Mouse (Mus musculus): Measurements from ENCODE around the gene Ccdc78. TPM values are rescaled to one million over a fixed set of nuclear protein-coding genes. Genes with fewer than 3 reads are reported as not detected.
A peak's percentile ranks its signal among the peaks of the same experiment; 100 is the strongest.

The Ccdc78 gene
- polyA plus RNA-seq, 1 experiment from 2014 or later: 0.04 TPM

DNA sequence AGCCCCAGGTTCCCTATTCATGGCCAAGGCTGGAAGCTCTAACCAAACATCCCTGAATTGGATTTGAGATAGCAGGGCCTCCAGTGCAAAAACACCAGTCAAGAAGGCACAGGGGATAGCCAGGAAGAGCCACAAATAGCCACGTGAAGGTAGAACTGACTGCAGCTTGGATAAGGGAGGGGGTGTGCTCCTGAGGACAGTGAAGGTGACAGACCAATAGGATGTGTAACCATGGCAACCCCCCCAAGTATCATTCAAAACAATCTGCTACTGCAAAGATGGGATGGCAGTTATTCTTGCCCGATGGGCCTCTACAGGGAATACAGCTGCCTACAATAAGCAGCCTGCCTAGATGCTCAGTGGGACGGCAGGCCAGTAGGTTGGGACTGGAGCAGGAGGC is 51.2 kb downstream of the Ccdc78 start:
- Histone ChIP-seq H3K4me1 (ENCODE audit: control insufficient read depth, low read depth, low read length) (peaks cover 44% of the 10 kb centered on the region), H3K9me3 (replicated peaks; ENCODE audit: control insufficient read depth, low read length) (no peaks in the 10 kb centered on the region), H3K27me3 (ENCODE audit: control insufficient read depth, insufficient read depth, low read depth, low read length) (no peaks in the 10 kb centered on the region), H3K9ac (ENCODE audit: low read depth, low read length) (no peak overlapping the region), H3K27ac (ENCODE audit: low read length) (0 out of 2 replicates have a peak overlapping the region, but pooled peaks have one; percentile 9), H3K4me3 (ENCODE audit: low read depth, low read length) (no peak overlapping the region), H3K4me2 (ENCODE audit: low read depth, low read length) (no peak overlapping the region), H3K36me3 (ENCODE audit: control insufficient read depth, insufficient read depth) (peaks cover 37% of the 10 kb centered on the region)
- WGBS (ENCODE audit: insufficient replicate concordance): 57% methylated on average over 3 of the region's 3 CpGs
- no peak for ATAC-seq (ENCODE audit: low read depth)

DNA sequence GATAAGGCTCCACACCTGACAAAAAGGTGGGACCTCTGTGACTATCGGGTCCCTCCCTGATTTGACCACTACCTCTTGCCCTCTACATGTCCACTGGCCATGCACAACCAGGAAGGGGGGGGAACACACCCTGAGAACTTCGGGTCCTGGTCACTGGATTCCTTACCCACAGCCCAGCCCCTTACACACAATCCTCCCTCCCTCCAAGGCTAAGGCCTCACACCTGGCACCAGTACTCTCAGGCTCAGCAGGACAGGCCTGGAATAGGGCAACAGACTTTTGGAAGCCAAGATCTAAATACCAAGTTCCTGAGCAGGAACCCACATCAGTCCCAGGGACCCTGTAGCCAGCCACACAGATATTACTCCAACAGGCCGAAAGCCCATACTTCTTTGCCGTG is 52.5 kb downstream of the Ccdc78 start:
- peaks cover 49% of the 10 kb centered on the region for H3K4me1 ChIP-seq (ENCODE audit: control insufficient read depth, low read depth, low read length)
- H3K27ac ChIP-seq (ENCODE audit: low read length): peak overlapping the region; percentile 76
- H3K9me3 ChIP-seq (replicated peaks; ENCODE audit: control insufficient read depth, low read length): no peaks in the 10 kb centered on the region
- no peaks in the 10 kb centered on the region for H3K27me3 ChIP-seq (ENCODE audit: control insufficient read depth, insufficient read depth, low read depth, low read length)
- H3K9ac ChIP-seq (ENCODE audit: low read depth, low read length): no peak overlapping the region
- no peak overlapping the region for H3K4me3 ChIP-seq (ENCODE audit: low read depth, low read length)
- peaks cover 37% of the 10 kb centered on the region for H3K36me3 ChIP-seq (ENCODE audit: control insufficient read depth, insufficient read depth)
- ATAC-seq (ENCODE audit: low read depth): no peak
- no peak overlapping the region for H3K4me2 ChIP-seq (ENCODE audit: low read depth, low read length)
- WGBS (ENCODE audit: insufficient replicate concordance): 82% methylated on average over 4 of the region's 4 CpGs

DNA sequence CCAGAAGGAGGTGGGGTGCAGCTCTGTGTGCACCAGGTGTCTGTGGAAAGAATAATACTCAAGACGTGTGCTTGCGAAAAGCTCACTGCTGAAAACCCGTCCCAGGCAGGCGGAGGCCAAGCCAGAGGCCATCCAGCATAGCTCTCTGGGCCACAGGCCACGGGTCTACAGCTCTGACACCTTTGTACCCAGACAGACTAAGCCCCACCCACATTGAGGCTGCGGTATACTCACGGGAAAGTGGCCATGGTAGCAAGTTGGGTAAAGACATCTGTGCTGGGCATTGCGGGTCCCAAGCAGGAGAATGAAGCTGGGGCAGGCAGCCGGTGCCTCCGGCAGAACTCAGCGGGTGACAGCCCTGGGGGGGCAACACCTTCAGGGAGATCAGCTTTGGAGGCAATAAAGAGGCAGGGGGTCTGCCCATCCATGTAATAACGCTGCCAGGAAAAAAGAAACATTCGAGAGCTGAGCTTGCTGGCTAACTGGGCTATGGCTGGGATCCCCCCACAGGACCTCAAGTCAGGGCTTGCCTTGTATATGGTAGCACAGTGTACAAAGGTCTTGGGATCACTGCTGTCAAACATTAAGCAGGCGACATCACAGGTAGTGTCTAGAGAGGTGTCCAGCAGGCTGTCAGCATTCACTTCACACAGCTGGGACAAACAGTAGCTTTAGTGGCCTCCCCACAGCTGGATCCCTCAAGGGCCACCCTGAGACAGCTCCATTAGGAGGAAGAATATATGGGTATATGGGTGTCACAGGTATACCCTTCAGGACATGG is 53.3 kb downstream of the Ccdc78 start:
- no peak overlapping the region for H3K4me2 ChIP-seq (ENCODE audit: low read depth, low read length)
- H3K9me3 ChIP-seq (replicated peaks; ENCODE audit: control insufficient read depth, low read length): no peaks in the 10 kb centered on the region
- H3K4me3 ChIP-seq (ENCODE audit: low read depth, low read length): no peak overlapping the region
- H3K27ac ChIP-seq (ENCODE audit: low read length): peak overlapping the region; percentile 76
- no peaks in the 10 kb centered on the region for H3K27me3 ChIP-seq (ENCODE audit: control insufficient read depth, insufficient read depth, low read depth, low read length)
- peak; percentile 44 for ATAC-seq (ENCODE audit: low read depth)
- H3K36me3 ChIP-seq (ENCODE audit: control insufficient read depth, insufficient read depth): peaks cover 37% of the 10 kb centered on the region
- H3K4me1 ChIP-seq (ENCODE audit: control insufficient read depth, low read depth, low read length): peaks cover 43% of the 10 kb centered on the region
- WGBS (ENCODE audit: insufficient replicate concordance): 78% methylated on average over 14 of the region's 14 CpGs
- H3K9ac ChIP-seq (ENCODE audit: low read depth, low read length): 0 out of 2 replicates have a peak overlapping the region, but pooled peaks have one; percentile 3

Small RNAs within 50 kb of the gene (microRNA-seq; reads per million reads assigned to microRNA genes)
- gene Gm25083 (not detected), gene Mir3082 (not detected), gene Mir6966 (0.74 reads per million)

Other genes starting within 250 kb of the Ccdc78 start
- 0.14 and 0.34 TPM in 2 replicates for gene Sox8, start 215.9 kb upstream of the Ccdc78 start, polyA plus RNA-seq (2015; fragmentation: Nextera tagmentation; extraction: Ambion mirVana)
- 11.4 and 13.4 TPM in 2 replicates for gene Lmf1, start 207.5 kb upstream of the Ccdc78 start, polyA plus RNA-seq (2015; fragmentation: Nextera tagmentation; extraction: Ambion mirVana)
- not detected in 2 replicates for gene Gng13, start 69.4 kb upstream of the Ccdc78 start, polyA plus RNA-seq (2015; fragmentation: Nextera tagmentation; extraction: Ambion mirVana)
- 16.3 and 18.0 TPM in 2 replicates for gene Chtf18, start 59.2 kb upstream of the Ccdc78 start, polyA plus RNA-seq (2015; fragmentation: Nextera tagmentation; extraction: Ambion mirVana)
- gene Rpusd1, start 58.9 kb upstream of the Ccdc78 start, polyA plus RNA-seq (2015; fragmentation: Nextera tagmentation; extraction: Ambion mirVana): 5.2 TPM in 2 replicates
- not detected in 2 replicates for gene Mslnl, start 50.5 kb upstream of the Ccdc78 start, polyA plus RNA-seq (2015; fragmentation: Nextera tagmentation; extraction: Ambion mirVana)
- gene Msln, start 32.2 kb upstream of the Ccdc78 start, polyA plus RNA-seq (2015; fragmentation: Nextera tagmentation; extraction: Ambion mirVana): 2.8 and 3.4 TPM in 2 replicates
- gene Narfl, start 12.8 kb upstream of the Ccdc78 start, polyA plus RNA-seq (2015; fragmentation: Nextera tagmentation; extraction: Ambion mirVana): 12.1 and 13.8 TPM in 2 replicates
- gene Haghl, start 907 bp upstream of the Ccdc78 start, polyA plus RNA-seq (2015; fragmentation: Nextera tagmentation; extraction: Ambion mirVana): 6.9 and 7.0 TPM in 2 replicates
- gene Fam173a, start 6.3 kb downstream of the Ccdc78 start, polyA plus RNA-seq (2015; fragmentation: Nextera tagmentation; extraction: Ambion mirVana): 54.1 and 57.1 TPM in 2 replicates
- gene AC134908.4, start 9.1 kb downstream of the Ccdc78 start, polyA plus RNA-seq (2015; fragmentation: Nextera tagmentation; extraction: Ambion mirVana): not detected in 2 replicates
- 11.8 and 12.1 TPM in 2 replicates for gene Metrn, start 10.6 kb downstream of the Ccdc78 start, polyA plus RNA-seq (2015; fragmentation: Nextera tagmentation; extraction: Ambion mirVana)
- 0.09 and 0.17 TPM in 2 replicates for gene Fbxl16, start 22.5 kb downstream of the Ccdc78 start, polyA plus RNA-seq (2015; fragmentation: Nextera tagmentation; extraction: Ambion mirVana)
- gene Wdr24, start 37.0 kb downstream of the Ccdc78 start, polyA plus RNA-seq (2015; fragmentation: Nextera tagmentation; extraction: Ambion mirVana): 10.8 and 11.6 TPM in 2 replicates
- gene Jmjd8, start 42.3 kb downstream of the Ccdc78 start, polyA plus RNA-seq (2015; fragmentation: Nextera tagmentation; extraction: Ambion mirVana): 20.7 and 23.5 TPM in 2 replicates
- 106 and 112 TPM in 2 replicates for gene Stub1, start 46.8 kb downstream of the Ccdc78 start, polyA plus RNA-seq (2015; fragmentation: Nextera tagmentation; extraction: Ambion mirVana)
- 0.30 and 0.45 TPM in 2 replicates for gene Rhbdl1, start 50.7 kb downstream of the Ccdc78 start, polyA plus RNA-seq (2015; fragmentation: Nextera tagmentation; extraction: Ambion mirVana)
- 0.64 and 0.65 TPM in 2 replicates for gene Gm20683, start 55.2 kb downstream of the Ccdc78 start, polyA plus RNA-seq (2015; fragmentation: Nextera tagmentation; extraction: Ambion mirVana)
- 11.4 and 12.3 TPM in 2 replicates for gene Rhot2, start 58.3 kb downstream of the Ccdc78 start, polyA plus RNA-seq (2015; fragmentation: Nextera tagmentation; extraction: Ambion mirVana)
- 7.2 and 7.8 TPM in 2 replicates for gene Wdr90, start 74.9 kb downstream of the Ccdc78 start, polyA plus RNA-seq (2015; fragmentation: Nextera tagmentation; extraction: Ambion mirVana)
- 32.8 and 37.0 TPM in 2 replicates for gene Mcrip2, start 82.2 kb downstream of the Ccdc78 start, polyA plus RNA-seq (2015; fragmentation: Nextera tagmentation; extraction: Ambion mirVana)
- gene Mettl26, start 88.5 kb downstream of the Ccdc78 start, polyA plus RNA-seq (2015; fragmentation: Nextera tagmentation; extraction: Ambion mirVana): 47.8 and 50.5 TPM in 2 replicates
- gene Wfikkn1, start 94.3 kb downstream of the Ccdc78 start, polyA plus RNA-seq (2015; fragmentation: Nextera tagmentation; extraction: Ambion mirVana): 0.30 and 0.42 TPM in 2 replicates
- 6.2 and 7.0 TPM in 2 replicates for gene Rab40c, start 133.1 kb downstream of the Ccdc78 start, polyA plus RNA-seq (2015; fragmentation: Nextera tagmentation; extraction: Ambion mirVana)
- gene Pigq, start 158.4 kb downstream of the Ccdc78 start, polyA plus RNA-seq (2015; fragmentation: Nextera tagmentation; extraction: Ambion mirVana): 147 and 154 TPM in 2 replicates
- 6.8 and 7.8 TPM in 2 replicates for gene Nhlrc4, start 158.4 kb downstream of the Ccdc78 start, polyA plus RNA-seq (2015; fragmentation: Nextera tagmentation; extraction: Ambion mirVana)
- 0.13 and 0.16 TPM in 2 replicates for gene A930017K11Rik, start 166.0 kb downstream of the Ccdc78 start, polyA plus RNA-seq (2015; fragmentation: Nextera tagmentation; extraction: Ambion mirVana)
- gene Capn15, start 199.2 kb downstream of the Ccdc78 start, polyA plus RNA-seq (2015; fragmentation: Nextera tagmentation; extraction: Ambion mirVana): 8.0 and 9.9 TPM in 2 replicates

Measured in liver, embryonic 16.5 days (tissue).